ENCODE assay signal across 27 mouse cellular contexts in genomic region chr9:113008106-113008505, GRCm38 (mm10).
"Had no signal": no experiment of that assay in that cellular context is flagged by ENCODE, and none has a peak within 500 bp of the region (broad histone marks: within the 10 kb centered on the region; RNA-seq: fewer than 3 reads in every experiment).

No protein-coding gene starts in this region.

- H3K4me1 ChIP-seq: embryonic facial prominence, embryonic 10.5 days; embryonic facial prominence, embryonic 12.5 days; embryonic facial prominence, embryonic 13.5 days; embryonic facial prominence, embryonic 15.5 days; forebrain, embryonic 10.5 days; forebrain, embryonic 12.5 days; forebrain, embryonic 13.5 days; forebrain, embryonic 15.5 days had no signal

- H3K27ac ChIP-seq: embryonic facial prominence, embryonic 10.5 days; embryonic facial prominence, embryonic 12.5 days; embryonic facial prominence, embryonic 13.5 days; embryonic facial prominence, embryonic 15.5 days; forebrain, embryonic 10.5 days; forebrain, embryonic 12.5 days; forebrain, embryonic 13.5 days; forebrain, embryonic 15.5 days; gastrocnemius, adult 2 months; heart, adult 2 months had no signal

- H3K36me3 ChIP-seq: embryonic facial prominence, embryonic 10.5 days; embryonic facial prominence, embryonic 12.5 days; embryonic facial prominence, embryonic 13.5 days; embryonic facial prominence, embryonic 15.5 days; forebrain, embryonic 10.5 days; forebrain, embryonic 12.5 days; forebrain, embryonic 15.5 days had no signal

- H3K4me2 ChIP-seq: embryonic facial prominence, embryonic 12.5 days; embryonic facial prominence, embryonic 13.5 days; embryonic facial prominence, embryonic 15.5 days; forebrain, embryonic 12.5 days; forebrain, embryonic 13.5 days; forebrain, embryonic 15.5 days had no signal

- H3K4me3 ChIP-seq: embryonic facial prominence, embryonic 10.5 days; embryonic facial prominence, embryonic 12.5 days; embryonic facial prominence, embryonic 13.5 days; embryonic facial prominence, embryonic 15.5 days; erythroblast, embryonic 14.5 days; forebrain, embryonic 10.5 days; forebrain, embryonic 12.5 days; forebrain, embryonic 13.5 days; forebrain, embryonic 15.5 days; gastrocnemius, adult 2 months; heart, adult 2 months had no signal

- ATAC-seq: forebrain, embryonic 13.5 days; forebrain, embryonic 14.5 days; forebrain, embryonic 15.5 days; forebrain, embryonic 16.5 days; forebrain, postnatal 0 days had no signal

- H3K9me3 ChIP-seq: embryonic facial prominence, embryonic 10.5 days; embryonic facial prominence, embryonic 12.5 days; embryonic facial prominence, embryonic 13.5 days; embryonic facial prominence, embryonic 15.5 days; forebrain, embryonic 10.5 days; forebrain, embryonic 12.5 days; forebrain, embryonic 13.5 days; forebrain, embryonic 15.5 days had no signal

- DNase-seq: cerebellum, adult 8-10 months; cerebellum, adult 9-10 months; cerebellum, adult 9-11 months; cerebellum, postnatal 10 days; cerebellum, postnatal 14 days; cerebellum, postnatal 25 days; cerebellum, postnatal 36 days; embryo, embryonic 11 days; forebrain, postnatal 0 days; gastrocnemius, adult 2 months; gastrocnemius, postnatal 14 days; gastrocnemius, postnatal 25 days; gastrocnemius, postnatal 36 days; heart, adult 11 months; heart, adult 18-20 months; heart, adult 2 months had no signal

- H3K27me3 ChIP-seq: embryonic facial prominence, embryonic 12.5 days; embryonic facial prominence, embryonic 13.5 days; embryonic facial prominence, embryonic 15.5 days; forebrain, embryonic 12.5 days; forebrain, embryonic 13.5 days; forebrain, embryonic 15.5 days had no signal

- H3K9ac ChIP-seq: embryonic facial prominence, embryonic 12.5 days; embryonic facial prominence, embryonic 13.5 days; embryonic facial prominence, embryonic 15.5 days; forebrain, embryonic 12.5 days; forebrain, embryonic 13.5 days; forebrain, embryonic 15.5 days; forebrain, postnatal 0 days had no signal
